Mouse (Mus musculus) naive thymus-derived CD4-positive, alpha-beta T cell, adult 2 months (primary cell): ENCODE results near the gene Rtn4ip1.
A peak's percentile ranks its signal among the peaks of the same experiment; 100 is the strongest.

Source experiments
- DNase-seq: peaks from one replicate; pipeline ENCODE4 v3.0.0-alpha.2; 2011; ENCODE audit warnings: low read depth

Gene Rtn4ip1

GRCm38 (mm10) chr10:44002995-44003524, 101.5 kb downstream of the Rtn4ip1 start:
- peak; percentile 63 for DNase-seq

GRCm38 (mm10) chr10:44003551-44004151, 102.0 kb downstream of the Rtn4ip1 start:
- DNase-seq, result peak; percentile 86

DNA sequence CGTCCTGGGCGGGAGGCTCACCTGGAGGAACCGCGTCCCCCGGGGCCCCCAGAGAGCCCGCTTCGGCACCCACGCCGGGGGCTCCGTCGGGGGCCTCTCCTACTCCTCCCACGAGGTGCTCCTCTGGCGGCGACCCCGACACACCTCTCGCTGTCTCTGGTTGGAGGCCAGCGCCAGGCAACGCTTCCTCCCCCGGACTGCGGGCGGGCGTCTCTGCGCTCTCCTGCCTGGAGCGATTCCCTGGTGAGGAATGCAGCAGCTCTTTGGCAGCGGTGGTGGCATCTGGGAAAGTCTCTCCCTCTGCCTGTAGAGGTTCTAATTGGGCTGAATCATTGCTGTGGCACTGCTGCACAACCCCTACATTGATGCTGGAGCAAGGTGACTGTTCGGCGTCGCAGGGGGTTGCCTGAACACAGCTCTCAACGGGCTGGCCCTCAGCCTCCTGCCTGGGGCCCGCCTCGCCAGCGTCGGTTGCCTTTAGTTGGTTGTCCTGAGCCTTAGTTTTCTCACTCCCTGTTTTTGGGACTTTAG, 102.7 kb downstream of the Rtn4ip1 start:
- DNase-seq, result peak; percentile 45

DNA sequence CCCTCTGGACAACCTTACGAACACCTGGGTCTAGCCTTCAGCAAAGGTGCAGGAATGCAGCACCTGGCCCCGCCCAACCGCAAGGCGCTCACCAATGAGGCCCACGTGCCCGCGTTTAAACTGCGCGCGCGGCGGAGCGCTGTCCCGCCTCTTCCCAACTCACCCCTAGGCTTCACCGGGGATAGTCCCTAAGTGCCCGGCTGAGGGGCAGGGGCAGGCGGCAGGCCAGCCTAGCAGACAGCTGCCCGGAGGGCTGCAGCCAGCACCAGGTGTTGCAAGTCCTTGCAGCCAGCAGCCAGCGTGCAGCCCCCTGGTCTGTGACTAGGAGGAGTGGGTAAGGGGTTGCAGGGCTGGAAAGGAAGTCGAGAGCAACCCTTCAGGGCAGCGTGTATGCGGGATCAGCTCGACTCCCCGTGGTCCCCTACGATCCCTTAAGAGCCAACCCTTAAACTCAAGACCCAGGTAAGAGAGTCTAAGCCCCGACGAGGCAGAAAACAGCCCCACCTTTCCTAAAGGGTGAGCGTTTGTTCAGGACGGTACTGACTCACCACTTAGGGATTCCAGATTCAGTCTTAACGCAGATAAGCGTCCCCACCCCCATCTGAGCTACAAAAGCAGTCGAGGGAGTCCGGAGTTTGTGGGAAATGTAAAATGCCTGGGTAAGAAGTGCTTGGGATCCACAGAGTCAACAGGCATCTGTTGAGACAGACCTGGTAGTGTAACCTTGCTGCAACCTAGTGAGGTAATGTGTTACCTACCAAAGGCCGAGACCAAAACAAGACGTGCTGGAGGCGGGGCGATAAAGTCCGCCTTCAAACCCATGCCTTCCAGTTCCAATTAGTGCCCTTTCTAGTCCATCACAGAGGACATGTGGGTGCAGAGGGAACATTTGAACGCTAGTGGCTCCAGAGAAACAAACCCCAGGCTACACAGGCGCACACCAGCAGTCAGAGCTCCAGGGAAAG, 104.4 kb downstream of the Rtn4ip1 start:
- peak; percentile 54 for DNase-seq
